Mouse (Mus musculus) C2C12 (cell line): ENCODE results near the gene Nme4. TPM values are rescaled to one million over a fixed set of nuclear protein-coding genes. Genes with fewer than 3 reads are reported as not detected.

Experiments
- H3K27me3 ChIP-seq: one replicate; pipeline ENCODE4 v1.6.1; 2011; ENCODE audit not compliant: control insufficient read depth, insufficient read depth, insufficient read length
- H3K36me3 ChIP-seq: one replicate; pipeline ENCODE4 v1.6.1; 2011; ENCODE audit not compliant: control insufficient read depth, insufficient read depth
- H3K4me3 ChIP-seq: one replicate; pipeline ENCODE4 v1.5.1; 2011; ENCODE audit warnings: mild to moderate bottlenecking, control low read depth; ENCODE audit not compliant: poor library complexity, insufficient read depth, severe bottlenecking
- H3K79me2 ChIP-seq: one replicate; pipeline ENCODE4 v1.6.1; 2011; ENCODE audit not compliant: control insufficient read depth, insufficient read depth
- H3K79me3 ChIP-seq: one replicate; pipeline ENCODE4 v1.6.1; 2011; ENCODE audit warnings: low read depth, control low read depth
- H3ac ChIP-seq: one replicate; pipeline ENCODE3; 2011; ENCODE audit warnings: low read depth; ENCODE audit not compliant: control insufficient read depth, insufficient read length
- CEBPB ChIP-seq: IDR thresholded peaks from one replicate; pipeline ENCODE4 v1.6.1; 2011; ENCODE audit warnings: low read depth, mild to moderate bottlenecking, control low read depth, moderate library complexity
- CTCF ChIP-seq: IDR thresholded peaks from one replicate; pipeline ENCODE4 v1.5.1; 2011; ENCODE audit not compliant: control insufficient read depth, insufficient read depth, insufficient read length
- FOSL1 ChIP-seq: IDR thresholded peaks from one replicate; pipeline ENCODE4 v1.8.0; 2011; ENCODE audit warnings: mild to moderate bottlenecking, low read length; ENCODE audit not compliant: poor library complexity, insufficient read depth, severe bottlenecking
- MAX ChIP-seq: IDR thresholded peaks from one replicate; pipeline ENCODE4 v1.6.1; 2011; ENCODE audit warnings: mild to moderate bottlenecking, control low read depth
- MYOD1 ChIP-seq: IDR thresholded peaks from one replicate; pipeline ENCODE4 v1.6.1; 2011; ENCODE audit warnings: low read depth; ENCODE audit not compliant: control insufficient read depth, insufficient read length
- MYOG ChIP-seq: IDR thresholded peaks from one replicate; pipeline ENCODE4 v1.6.1; 2011; ENCODE audit not compliant: control insufficient read depth, insufficient read length; ENCODE audit errors: extremely low read depth
- USF1 ChIP-seq: IDR thresholded peaks from one replicate; pipeline ENCODE4 v1.6.1; 2011; ENCODE audit warnings: low read depth, mild to moderate bottlenecking, control low read depth, moderate library complexity
- polyA plus RNA-seq: library from polyadenylated mRNA; unstranded; fragments of >200 nt; fragmentation: generic; extraction: Trizol; gene quantifications from one replicate; pipeline ENCODE4 v1.2.1, GENCODE M21; 2012; ENCODE audit warnings: missing spikeins

Nme4 gene
- polyA plus RNA-seq, 1 experiment, result 34.0 TPM

GRCm38 (mm10) chr17:26098461-26098860, 3.1 kb upstream of the Nme4 start:
- Histone ChIP-seq H3K79me3 (no peaks in the 10 kb centered on the region), H3ac (no peak overlapping the region), H3K36me3 (no peaks in the 10 kb centered on the region), H3K27me3 (no peaks in the 10 kb centered on the region), H3K4me3 (no peak overlapping the region), H3K79me2 (no peaks in the 10 kb centered on the region)
- no peak for TF ChIP-seq USF1
- no peak for TF ChIP-seq MAX
- TF ChIP-seq CTCF, result no peak
- no peak for TF ChIP-seq MYOG
- no peak for TF ChIP-seq CEBPB
- TF ChIP-seq FOSL1, result no peak
- no peak for TF ChIP-seq MYOD1

- peak overlapping the region; percentile 74 for H3ac ChIP-seq
- peak overlapping the region; percentile 37 for H3K4me3 ChIP-seq
- no peaks in the 10 kb centered on the region for H3K27me3 ChIP-seq
- TF ChIP-seq CEBPB (no peak), MYOD1 (no peak), USF1 (no peak), CTCF (no peak), MAX (no peak), MYOG (no peak), FOSL1 (no peak)
- no peaks in the 10 kb centered on the region for H3K79me2 ChIP-seq
- H3K79me3 ChIP-seq, result no peaks in the 10 kb centered on the region
- H3K36me3 ChIP-seq, result no peaks in the 10 kb centered on the region
Measured at GRCm38 (mm10) chr17:26094531-26095110, 781 bp downstream of the Nme4 start.

- TF ChIP-seq CTCF (peak; percentile 63), MAX (no peak)
- Histone ChIP-seq H3K27me3 (no peaks in the 10 kb centered on the region), H3ac (peak within 1 kb of the TSS; percentile 61), H3K79me3 (no peaks in the 10 kb centered on the region), H3K36me3 (no peaks in the 10 kb centered on the region), H3K79me2 (no peaks in the 10 kb centered on the region), H3K4me3 (peak within 1 kb of the TSS; percentile 36)
Measured at GRCm38 (mm10) chr17:26089905-26090632, 5.3 kb downstream of the Nme4 start, which contains the start of gene Decr2. TSS of gene Decr2 (minus strand) at chr17:26090337.

- H3K79me3 ChIP-seq, result no peaks in the 10 kb centered on the region
- no peaks in the 10 kb centered on the region for H3K27me3 ChIP-seq
- H3K79me2 ChIP-seq, result no peaks in the 10 kb centered on the region
- no peak for TF ChIP-seq FOSL1
- no peak for TF ChIP-seq MAX
- TF ChIP-seq CTCF, result no peak
- TF ChIP-seq CEBPB, result no peak
- TF ChIP-seq USF1, result no peak
- TF ChIP-seq MYOD1, result no peak
- TF ChIP-seq MYOG, result no peak
- H3K36me3 ChIP-seq, result no peaks in the 10 kb centered on the region
- H3ac ChIP-seq, result no peak overlapping the region
- no peak overlapping the region for H3K4me3 ChIP-seq
Measured at GRCm38 (mm10) chr17:26087059-26087564, 8.3 kb downstream of the Nme4 start.

- H3K79me2 ChIP-seq, result no peaks in the 10 kb centered on the region
- TF ChIP-seq MAX (no peak), MYOD1 (no peak), CEBPB (no peak), CTCF (no peak), FOSL1 (no peak), MYOG (no peak), USF1 (no peak)
Measured at GRCm38 (mm10) chr17:26080867-26081266, 14.5 kb downstream of the Nme4 start.

More at GRCm38 (mm10) chr17:26080867-26081266, 14.5 kb downstream of the Nme4 start:
- Histone ChIP-seq H3K79me3 (no peaks in the 10 kb centered on the region), H3K4me3 (no peak overlapping the region), H3K36me3 (no peaks in the 10 kb centered on the region), H3ac (no peak overlapping the region), H3K27me3 (peaks cover 5% of the 10 kb centered on the region)
